Mouse (Mus musculus): ENCODE data around the gene Adgrl3.

GRCm38 (mm10) chr5:81136394-81136793 is 116.5 kb downstream of the Adgrl3 start:
- TF ChIP-seq EP300 (optimal IDR thresholded peaks at IDR 0.05) = no peak
- TF ChIP-seq CTCF (IDR thresholded peaks at IDR 0.05; ENCODE audit: low read depth) = no peak

Data from stomach, postnatal 0 days (tissue).